Mouse (Mus musculus): Measurements from ENCODE around the gene Rab33a.

Gene Rab33a

GRCm38 (mm10) chrX:48518808-48519548, at the start of gene Rab33a:
Gene Rab33a, plus strand, starts transcription at chrX:48519285.
- no peak for DNase-seq (ENCODE audit: low read depth, low spot score)

- no peak for DNase-seq (ENCODE audit: low read depth, low spot score)
These were observed 38.0 kb upstream of the Rab33a start for GRCm38 (mm10) chrX:48481095-48481494.

DNA sequence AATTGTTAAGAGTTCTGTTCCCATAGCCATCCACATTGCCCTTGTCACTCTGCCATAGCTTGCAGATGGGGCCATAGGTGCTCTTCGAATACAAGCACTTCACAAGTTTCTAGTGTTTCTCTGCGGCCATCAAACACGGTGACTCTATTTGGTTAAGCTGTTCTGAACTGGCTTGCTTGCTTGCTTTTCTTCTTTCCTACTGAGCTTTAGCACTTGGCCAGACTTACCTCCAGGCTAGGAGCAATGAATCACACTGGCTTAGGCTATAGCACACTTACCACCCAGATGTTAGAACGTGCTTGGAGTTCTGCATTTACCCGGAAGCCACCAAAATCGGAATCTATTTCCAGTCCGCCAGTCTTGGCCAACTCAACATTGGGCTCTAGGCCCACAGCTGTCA, 37.4 kb upstream of the Rab33a start:
- no peak for DNase-seq (ENCODE audit: low read depth, low spot score)

DNA sequence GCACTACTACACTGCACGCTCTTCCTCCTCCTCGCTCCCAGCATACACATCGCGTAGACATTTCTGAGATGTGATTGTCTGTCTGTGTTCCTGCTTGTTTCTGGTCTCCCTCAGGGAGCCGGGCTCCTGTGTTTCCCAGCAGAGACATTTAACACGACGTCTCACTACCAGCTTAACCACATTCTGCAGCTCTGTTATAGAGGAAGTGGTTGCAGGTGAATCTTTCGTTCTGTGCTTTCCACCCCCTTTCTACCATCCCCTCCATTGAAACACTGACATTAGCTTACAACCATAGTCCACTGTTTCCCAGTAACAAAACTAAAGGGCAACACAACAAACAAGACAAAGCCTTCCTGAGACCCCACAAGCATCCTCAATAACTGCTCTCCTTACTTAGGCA, 25.3 kb upstream of the Rab33a start:
- no peak for DNase-seq (ENCODE audit: low read depth, low spot score)

- DNase-seq (ENCODE audit: low read depth, low spot score): peak; percentile 96
These were observed 5.8 kb upstream of the Rab33a start, which contains the start of gene Aifm1 for GRCm38 (mm10) chrX:48513166-48513807. Gene Aifm1, minus strand, starts transcription at chrX:48513563.

DNA sequence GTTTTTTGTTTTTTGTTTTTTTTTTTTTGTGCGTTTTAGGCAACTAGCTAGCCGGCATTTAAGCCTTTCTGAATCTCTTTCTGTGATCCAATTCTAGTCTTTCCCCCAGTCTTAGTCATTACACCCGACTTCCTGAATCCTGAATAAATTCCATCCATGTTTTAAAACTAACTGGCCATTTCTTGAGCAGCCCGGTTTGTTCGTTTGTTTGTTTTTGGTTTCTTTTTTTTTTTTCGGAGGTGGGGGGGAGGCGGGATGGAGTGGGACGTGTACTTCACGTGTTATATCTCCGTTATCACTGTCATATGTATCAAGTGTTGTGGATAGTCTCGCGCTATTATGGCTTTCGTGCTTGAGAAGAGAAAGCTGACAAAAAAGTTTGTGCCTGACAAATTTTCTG, 5.3 kb upstream of the Rab33a start:
- DNase-seq (ENCODE audit: low read depth, low spot score): peak; percentile 0

DNA sequence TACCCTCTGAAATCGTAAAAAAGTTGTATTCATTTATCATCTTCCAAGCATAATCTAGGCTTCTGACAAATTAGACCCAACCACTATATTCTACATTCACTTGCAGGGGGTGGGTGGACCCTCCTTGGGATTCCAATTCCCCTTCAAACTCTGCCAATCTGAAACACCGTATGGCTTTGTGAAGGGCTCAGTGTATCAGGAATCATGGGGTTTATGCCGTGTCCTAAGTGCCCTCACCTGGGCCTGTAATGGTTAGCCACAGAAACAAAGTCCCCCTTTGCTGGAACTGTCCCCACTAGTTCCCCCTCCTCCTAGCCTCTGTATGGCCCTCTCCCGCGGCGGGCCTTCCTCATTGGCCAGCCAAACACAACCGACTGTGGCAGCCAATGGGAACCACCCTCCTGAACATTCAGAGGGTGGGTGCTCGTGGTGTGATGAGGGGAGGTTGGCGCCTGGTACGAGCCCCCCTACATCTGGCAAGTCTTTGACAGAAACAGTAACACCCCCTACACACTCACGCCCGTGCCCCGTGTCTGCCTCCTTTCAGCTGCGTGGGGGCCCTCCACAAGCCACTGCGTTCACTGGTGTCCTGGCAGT, 776 bp upstream of the Rab33a start:
- no peak for DNase-seq (ENCODE audit: low read depth, low spot score)

- no peak for DNase-seq (ENCODE audit: low read depth, low spot score)
These were observed 532 bp downstream of the Rab33a start for GRCm38 (mm10) chrX:48519549-48520085.

DNA sequence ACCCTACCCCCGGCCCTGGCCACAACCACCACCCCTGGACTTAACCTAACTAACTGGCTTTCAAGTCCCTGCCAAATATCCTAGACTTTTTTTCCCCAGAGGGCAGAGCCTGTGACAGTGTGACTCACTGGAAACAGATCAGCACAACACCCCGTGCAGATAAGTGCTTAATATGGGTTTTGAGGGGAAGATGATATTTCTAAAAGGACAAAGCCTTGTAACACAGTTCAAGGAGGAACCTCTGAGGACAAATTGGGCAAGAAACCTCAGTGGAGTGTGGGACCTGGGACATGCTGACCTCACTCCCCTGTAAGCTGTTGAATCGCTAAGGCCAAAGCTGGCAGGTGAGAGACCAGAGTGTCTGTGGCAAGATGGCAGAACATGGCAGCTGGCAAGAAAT, 2.6 kb downstream of the Rab33a start:
- DNase-seq (ENCODE audit: low read depth, low spot score): no peak

DNA sequence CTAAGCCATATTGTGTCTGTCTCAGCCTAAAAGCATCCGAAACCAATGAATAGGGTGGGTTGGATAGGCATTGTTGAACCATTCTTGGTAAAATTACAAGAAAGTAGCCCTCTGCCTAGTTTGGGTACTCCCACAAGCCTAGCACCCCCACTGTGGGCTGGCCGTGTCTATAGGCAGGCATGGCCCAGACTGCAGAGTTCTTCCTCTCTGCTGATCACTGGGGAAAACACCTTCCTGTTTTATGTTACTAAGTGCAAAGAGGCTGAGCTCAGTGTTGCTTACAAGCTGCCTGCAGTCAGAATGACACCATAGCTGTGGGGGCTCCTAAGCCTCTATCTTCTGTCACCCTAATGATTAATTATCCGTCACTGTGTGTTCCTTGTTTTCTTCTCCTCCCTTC, 4.4 kb downstream of the Rab33a start:
- DNase-seq (ENCODE audit: low read depth, low spot score): no peak

DNA sequence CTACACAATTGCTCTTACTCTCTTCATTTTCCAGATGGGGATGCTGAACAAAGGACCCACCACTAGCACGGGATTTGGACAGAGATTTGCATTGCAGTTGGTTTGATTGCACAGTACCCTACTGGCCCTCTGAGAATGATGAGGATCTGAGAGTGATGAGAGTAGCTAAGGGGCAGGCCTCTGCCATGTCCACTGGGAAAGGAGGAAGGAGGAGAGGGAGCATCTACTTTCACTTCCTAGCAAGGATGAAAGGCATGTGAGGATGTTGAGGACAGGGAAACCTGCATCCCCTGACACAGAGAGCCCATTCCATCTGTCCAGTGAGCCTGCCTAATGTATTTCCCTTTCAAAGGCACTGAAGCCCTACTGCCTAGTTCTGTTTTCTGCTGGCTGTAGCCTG, 6.2 kb downstream of the Rab33a start:
- no peak for DNase-seq (ENCODE audit: low read depth, low spot score)

DNA sequence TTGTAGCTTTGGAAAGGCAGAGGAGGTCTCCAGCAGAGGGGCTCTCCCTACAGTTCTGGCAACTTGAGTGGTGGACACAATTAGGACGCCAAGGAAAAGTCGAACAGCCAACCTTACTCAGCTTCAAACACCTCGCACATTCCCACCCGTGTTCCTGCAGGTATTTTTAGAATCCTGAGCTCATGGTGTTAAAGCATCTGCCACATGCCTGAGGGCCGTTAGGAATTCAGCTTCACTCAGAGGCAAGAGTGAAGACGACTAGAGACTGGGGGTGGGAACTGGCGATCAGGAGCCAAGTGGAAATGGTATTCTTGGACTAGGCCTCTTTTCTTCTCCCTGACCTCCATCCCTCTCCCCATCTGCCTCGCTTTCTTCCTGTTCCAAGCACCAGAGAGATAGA, 6.8 kb downstream of the Rab33a start:
- no peak for DNase-seq (ENCODE audit: low read depth, low spot score)

DNA sequence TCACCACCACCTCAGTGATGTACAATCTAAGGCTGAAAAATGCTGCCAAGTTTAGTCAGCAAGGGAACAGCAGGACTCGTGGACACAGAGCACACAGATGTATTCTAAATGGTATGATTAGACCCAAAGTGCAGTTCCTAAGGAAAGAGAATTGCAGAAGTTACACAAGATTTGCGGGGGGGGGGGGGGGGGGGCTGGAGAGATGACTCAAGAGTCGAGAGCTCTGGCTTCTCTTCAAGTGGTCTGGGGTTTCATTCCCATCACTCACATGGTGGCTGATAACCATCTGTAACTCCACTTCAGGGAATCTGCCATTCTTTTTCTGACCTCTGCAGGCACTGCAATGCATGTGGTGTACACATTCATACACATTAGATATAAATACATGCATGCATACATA, 7.3 kb downstream of the Rab33a start:
- no peak for DNase-seq (ENCODE audit: low read depth, low spot score)

DNA sequence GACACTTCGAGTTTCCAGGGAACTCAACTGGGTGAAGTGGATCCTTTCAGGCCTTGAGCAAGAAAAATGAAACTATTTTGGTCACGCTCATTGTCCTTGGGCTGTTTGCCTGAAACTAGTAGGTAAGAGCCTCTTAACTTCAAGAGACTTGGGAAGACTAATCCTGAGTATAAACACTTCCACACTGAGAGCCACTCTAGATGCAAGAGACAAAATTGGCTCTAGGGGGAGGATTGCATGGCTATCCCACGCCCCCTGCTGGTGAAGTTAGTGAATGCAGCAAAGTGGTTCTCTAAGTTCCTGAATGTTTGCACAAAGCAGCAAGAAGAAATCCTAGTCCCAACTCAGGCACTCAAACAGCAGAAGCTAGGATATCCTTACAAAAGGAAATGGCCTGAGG, 13.1 kb downstream of the Rab33a start:
- peak; percentile 36 for DNase-seq (ENCODE audit: low read depth, low spot score)

Data from skeletal muscle tissue, adult 2 months (tissue).